Mouse (Mus musculus) cerebellum, adult 11 months (tissue): ENCODE measurements around the gene Ppig.
"Not testable (repeated sequence)": the region's sequence is repeated elsewhere in the genome, so short reads cannot be mapped to it uniquely, and the experiment has no call there.

Source experiments
- DNase-seq: peaks from one replicate; pipeline ENCODE4 v3.0.0; 2022

Gene Ppig

GRCm38 (mm10) chr2:69722273-69722649 lies at the start of gene Ppig:
TSS of gene Ppig (plus strand) at chr2:69722545.
- DNase-seq = no peak

DNA sequence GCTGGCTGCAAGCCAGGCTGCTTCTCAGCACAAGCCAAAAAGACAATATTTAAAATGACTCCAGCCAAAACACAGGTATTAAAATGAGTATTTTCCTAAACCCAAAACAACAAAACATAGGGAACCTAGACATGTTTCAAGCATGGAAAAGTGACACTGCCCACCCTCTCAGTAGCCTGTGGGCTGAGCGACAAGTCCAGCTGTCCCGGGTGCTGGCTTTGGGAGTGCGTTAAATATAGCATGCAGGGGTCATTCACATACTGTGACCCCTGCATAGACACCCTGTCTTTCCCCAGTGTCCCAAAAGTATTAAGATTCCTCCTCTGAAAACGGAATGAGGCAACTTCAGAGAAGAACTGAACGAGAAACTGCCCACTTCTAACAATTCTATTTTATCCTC lies 48.6 kb upstream of the Ppig start:
- DNase-seq = no peak

DNA sequence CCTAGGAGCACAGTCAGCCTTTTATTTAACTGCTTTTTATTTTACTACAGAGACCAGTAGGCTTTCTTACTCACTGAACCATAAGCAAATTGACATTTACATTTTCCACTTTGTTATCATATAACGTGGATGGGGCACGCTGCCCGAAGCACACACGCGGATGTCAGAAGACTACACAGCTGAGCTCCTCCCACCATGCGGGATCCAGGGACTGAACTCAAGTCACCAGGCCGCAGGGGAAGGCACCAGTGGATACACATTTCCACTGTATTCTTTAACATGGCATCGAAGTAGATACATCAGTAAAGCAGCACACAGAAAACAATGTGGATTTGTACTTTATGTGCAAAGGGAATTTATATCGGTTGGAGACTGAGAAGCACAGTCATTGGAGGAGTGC lies 47.1 kb upstream of the Ppig start:
- no peak for DNase-seq

- no peak for DNase-seq
Measured at GRCm38 (mm10) chr2:69676713-69677112, 45.6 kb upstream of the Ppig start.

DNA sequence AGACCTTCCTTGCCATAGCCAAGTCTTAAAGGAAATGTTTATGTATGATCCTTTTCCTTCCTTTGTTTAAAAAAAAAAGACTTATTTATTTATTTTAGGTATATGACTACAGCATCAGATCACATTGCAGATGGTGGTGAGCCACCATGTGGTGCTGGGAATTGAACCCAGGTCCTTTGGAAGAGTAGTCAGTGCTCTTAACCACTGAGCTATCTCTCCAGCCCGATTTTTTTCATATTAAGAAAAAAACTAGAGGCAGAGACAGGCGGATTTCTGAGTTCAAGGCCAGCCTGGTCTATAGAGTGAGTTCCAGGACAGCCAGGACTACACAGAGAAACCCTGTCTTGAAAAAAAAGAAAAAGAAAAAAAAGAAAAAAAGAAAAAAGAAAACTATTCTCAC lies 45.1 kb upstream of the Ppig start:
- DNase-seq = not testable (repeated sequence)

DNA sequence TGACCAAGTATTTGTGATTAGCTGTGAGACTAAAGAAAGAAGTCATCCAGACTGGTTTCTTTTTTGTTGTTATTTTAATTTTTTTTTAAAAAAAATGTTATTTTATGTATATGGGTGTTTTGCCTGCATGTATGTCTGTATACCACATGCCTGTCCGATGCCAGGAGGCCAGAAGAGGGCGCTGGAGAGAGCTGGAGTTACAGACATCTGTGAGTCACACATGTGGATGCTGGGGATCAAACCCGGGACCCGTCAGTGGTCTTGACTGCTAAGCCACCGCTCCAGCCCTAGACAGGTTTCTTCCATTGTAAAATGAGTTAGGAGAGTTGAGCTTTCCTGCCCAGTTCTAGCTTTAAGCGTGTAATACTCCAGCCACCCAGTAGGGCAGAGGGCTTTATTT lies 42.4 kb upstream of the Ppig start:
- no peak for DNase-seq

DNA sequence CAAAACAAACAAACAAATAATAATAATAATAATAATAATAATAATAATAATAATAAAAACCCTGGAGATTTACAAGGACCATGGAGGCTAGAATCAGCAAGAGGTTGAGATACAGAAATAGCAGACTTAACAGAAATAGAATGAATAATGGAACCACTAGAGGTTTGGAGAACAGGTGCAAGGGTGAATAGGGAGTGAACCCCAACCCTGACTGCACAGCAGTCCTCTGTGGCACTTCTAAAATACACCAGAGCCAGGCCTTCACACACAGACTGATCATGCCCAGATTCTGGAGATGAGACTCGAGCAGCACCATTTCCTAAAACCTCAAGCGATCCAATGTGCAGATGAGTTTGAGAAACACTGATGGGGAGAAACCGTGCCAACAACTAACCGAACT lies 40.4 kb upstream of the Ppig start:
- no peak for DNase-seq

DNA sequence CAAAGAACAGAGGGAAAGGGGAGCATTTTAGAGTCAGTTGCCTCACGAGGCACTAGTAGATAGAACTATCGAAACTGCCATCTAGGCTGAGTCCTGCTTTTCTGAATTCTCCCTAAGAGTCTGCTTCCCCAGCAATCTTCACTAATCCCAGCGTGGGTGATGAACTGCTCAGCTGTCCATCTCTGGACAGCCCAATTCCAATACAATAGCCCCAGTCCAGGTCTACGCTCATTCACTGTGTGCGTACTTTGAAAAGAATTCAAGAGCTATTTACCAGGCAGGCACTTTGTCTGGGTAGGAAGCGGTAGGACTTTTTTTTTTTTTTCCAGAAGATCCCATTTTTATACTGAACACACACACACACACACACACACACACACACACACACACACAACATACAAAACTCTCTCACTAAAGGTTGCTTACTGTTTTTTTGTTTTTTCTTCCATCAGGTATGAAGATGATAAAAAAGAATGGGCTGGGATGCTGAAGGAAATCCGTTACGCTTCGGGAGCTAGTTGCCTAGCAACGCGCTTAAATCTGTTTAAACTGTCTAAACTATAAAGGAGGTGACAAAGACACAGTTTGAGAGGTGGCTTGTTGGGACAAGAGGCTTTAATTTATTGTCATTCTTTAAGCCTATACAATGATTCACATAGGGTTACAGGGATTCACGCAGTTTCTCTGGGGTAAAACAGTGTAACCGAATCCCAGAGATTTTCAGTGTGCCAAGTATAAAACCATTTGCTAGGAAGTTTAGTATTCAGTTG lies 39.1 kb upstream of the Ppig start:
- DNase-seq = no peak

DNA sequence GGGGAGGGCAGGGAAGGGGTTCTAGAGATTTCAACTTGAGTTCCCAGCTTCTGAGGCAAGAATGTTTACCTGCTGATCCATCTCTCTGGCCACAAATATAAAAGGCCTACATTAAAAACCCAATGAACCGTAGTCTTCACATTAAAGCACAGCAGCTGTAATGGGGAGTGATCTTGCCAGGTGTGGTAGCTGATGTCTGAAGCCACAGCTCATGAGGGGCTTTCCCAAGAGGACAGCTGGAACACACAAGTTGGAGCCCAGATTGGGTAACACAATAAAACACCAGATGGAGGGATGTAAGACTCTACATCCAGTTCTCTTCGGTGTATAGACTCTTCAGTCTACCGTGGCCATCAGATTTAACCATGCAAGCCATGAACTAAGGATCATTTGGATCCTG lies 37.9 kb upstream of the Ppig start:
- no peak for DNase-seq

- no peak for DNase-seq
Measured at GRCm38 (mm10) chr2:69690214-69690613, 32.1 kb upstream of the Ppig start.

GRCm38 (mm10) chr2:69690843-69691242 lies 31.5 kb upstream of the Ppig start:
- DNase-seq = no peak

DNA sequence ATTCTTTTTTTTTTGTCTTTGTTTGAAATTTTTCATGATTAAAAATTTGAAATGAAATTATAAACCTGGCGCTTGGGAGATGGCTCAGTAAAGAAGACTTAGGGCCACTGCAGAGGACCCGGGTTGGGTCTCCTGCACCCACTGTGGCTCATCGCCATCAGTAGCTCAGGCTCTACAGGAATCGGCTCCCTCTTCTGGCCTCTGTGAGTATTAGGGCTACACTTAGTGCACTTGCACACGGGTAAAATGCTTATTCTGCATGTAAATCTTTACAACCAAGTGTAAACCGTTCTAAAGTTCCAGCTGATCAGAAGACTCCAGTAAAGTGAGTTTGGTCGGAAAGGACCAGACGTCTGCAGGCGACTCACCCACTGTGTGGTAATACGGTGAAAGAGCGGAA lies 28.8 kb upstream of the Ppig start:
- DNase-seq = no peak

DNA sequence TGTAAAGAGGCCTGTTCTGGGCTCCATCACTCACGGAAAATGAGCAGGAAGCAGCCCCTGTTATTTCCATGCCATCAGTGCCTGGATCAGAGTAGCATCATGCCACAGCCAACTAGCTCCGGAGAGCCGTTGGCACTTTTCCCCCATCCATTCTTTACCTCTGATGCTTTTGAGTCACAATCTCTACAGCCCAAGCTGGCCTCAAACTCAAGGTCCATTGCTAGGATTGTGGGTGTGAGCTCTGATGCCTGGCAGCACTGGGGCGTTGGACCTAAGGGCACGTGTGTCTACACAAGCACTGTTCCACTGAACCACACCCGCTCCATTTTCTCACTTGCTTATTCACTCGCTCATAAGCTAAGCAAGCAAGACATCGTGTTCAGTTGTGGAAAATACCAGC lies 21.9 kb upstream of the Ppig start:
- no peak for DNase-seq

DNA sequence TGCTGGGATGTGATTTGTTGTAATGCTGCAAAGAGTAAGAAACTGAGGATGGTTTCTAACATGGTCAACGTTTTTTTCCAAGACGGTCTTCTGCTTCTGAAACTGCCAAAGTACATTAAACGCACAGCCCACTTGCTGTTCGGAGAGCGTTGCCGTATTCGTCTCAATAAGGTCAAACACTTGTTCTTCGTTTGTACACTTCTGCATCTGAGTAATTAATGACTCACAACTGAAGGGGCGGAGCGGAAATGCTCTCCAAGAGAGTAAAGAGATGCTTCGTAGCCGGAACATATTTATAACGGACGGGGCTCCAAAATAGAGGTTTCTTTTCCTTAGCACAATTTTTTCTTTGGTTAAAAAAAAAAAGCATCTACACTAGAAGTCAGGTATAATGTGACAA lies 10.2 kb upstream of the Ppig start:
- DNase-seq = no peak

- DNase-seq = peak; percentile 84
Measured at GRCm38 (mm10) chr2:69712981-69713625, 9.2 kb upstream of the Ppig start, which contains the start of gene Fastkd1. TSS of gene Fastkd1 (minus strand) at chr2:69713516.

DNA sequence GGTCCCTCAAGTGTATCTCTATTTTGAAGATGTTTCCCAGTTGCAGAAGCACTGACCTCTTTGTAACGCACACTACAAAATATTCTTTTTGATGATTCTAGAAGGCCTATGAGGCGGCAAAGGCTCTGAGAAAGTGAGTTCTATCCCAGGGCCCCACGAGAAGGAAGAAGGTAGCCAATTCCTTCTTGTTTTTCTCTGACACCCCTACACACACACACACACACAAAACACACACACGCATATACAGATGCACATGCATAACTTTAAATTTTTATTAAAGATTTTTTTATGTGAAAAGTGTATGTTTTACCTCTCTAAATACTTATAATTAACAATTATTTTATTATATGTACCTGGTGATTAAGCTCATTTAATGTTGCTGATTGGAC lies 8.7 kb upstream of the Ppig start:
- DNase-seq = no peak

- peak; percentile 12 for DNase-seq
Measured at GRCm38 (mm10) chr2:69714126-69714525, 8.2 kb upstream of the Ppig start.

DNA sequence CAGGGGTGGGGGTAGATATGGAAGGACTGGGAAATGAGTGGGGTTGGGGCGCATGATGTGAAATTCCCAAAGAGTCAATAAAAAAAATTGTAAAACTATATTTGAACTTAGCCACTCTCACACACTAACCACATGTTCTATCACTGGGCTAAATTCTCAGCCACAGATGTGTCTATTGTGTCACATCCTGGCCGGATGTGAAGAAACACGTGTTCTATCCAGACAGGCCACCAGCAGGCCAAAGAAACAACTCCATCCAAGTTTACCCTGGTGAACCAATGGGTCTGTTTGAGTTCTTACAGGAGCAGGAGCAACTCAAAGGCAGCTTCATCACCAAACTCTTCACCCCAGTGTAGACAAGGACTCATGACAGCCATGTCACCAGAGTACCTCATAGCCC lies 5.9 kb upstream of the Ppig start:
- DNase-seq = no peak

- DNase-seq = no peak
Measured at GRCm38 (mm10) chr2:69719121-69719520, 3.2 kb upstream of the Ppig start.

GRCm38 (mm10) chr2:69722650-69723518 lies 539 bp downstream of the Ppig start:
- peak; percentile 90 for DNase-seq

- DNase-seq = no peak
Measured at GRCm38 (mm10) chr2:69723519-69723825, 1.1 kb downstream of the Ppig start.

- no peak for DNase-seq
Measured at GRCm38 (mm10) chr2:69745091-69745490, 22.7 kb downstream of the Ppig start.

DNA sequence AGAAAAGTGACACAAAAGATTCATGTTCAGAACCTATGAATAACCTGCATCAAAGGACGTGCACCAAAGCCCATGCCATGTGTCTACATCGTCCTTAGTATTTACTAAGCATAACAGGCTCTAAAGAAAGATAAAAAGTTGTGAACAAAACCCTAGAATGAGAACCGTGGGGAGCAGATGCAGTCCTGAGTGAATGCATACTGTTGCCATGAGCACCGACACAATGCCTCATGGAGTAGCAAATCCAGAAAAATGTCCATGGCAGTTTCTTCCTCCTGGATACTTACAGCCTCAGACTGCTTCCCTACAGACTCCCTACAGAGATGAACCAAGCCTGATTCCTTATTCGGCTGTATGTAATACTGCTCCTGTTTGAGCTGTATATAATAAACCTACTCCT lies 38.6 kb downstream of the Ppig start:
- DNase-seq = no peak

GRCm38 (mm10) chr2:69763340-69763739 lies 41.0 kb downstream of the Ppig start:
- DNase-seq = no peak
